ENCODE assay signal across 9 mouse cellular contexts in genomic region chr14:61316861-61317260, GRCm38 (mm10). TPM values are rescaled to one million over a fixed set of nuclear protein-coding genes. Genes with fewer than 3 reads are reported as not detected.
A peak's percentile ranks its signal among the peaks of the same experiment; 100 is the strongest.
DNase-seq lines count a peak whose midpoint lies in the region; ATAC-seq and TF ChIP-seq lines count a peak whose summit lies in the region.
"Had no signal": no experiment of that assay in that cellular context is flagged by ENCODE, and none has a peak within 500 bp of the region (broad histone marks: within the 10 kb centered on the region; RNA-seq: fewer than 3 reads in every experiment).

No protein-coding gene starts in this region.

- H3K4me1 ChIP-seq in bone marrow, adult 2 months (ENCODE audit: control insufficient read depth, insufficient read depth, low read length) = 0 out of 2 replicates have a peak, but pooled peaks cover 2% of the 10 kb centered on the region
- peaks cover 4% of the 10 kb centered on the region; the same call in 1 of the 2 replicates for H3K4me1 ChIP-seq in embryonic facial prominence, embryonic 13.5 days
- no peaks in the 10 kb centered on the region for H3K4me1 ChIP-seq in intestine, embryonic 16.5 days (ENCODE audit: control insufficient read depth, insufficient read depth, low read length)
- H3K4me1 ChIP-seq: heart, embryonic 13.5 days had no signal

- no peak overlapping the region for H3K9ac ChIP-seq in embryonic facial prominence, embryonic 13.5 days
- H3K9ac ChIP-seq in intestine, embryonic 16.5 days (ENCODE audit: low read depth, low read length) = no peak overlapping the region
- H3K9ac ChIP-seq: heart, embryonic 13.5 days had no signal

- no peaks in the 10 kb centered on the region for H3K36me3 ChIP-seq in embryonic facial prominence, embryonic 13.5 days
- H3K36me3 ChIP-seq in intestine, embryonic 16.5 days (ENCODE audit: control insufficient read depth, insufficient read depth, low read length) = no peaks in the 10 kb centered on the region
- H3K36me3 ChIP-seq: heart, embryonic 13.5 days had no signal

- H3K4me3 ChIP-seq in bone marrow, adult 2 months (replicated peaks; ENCODE audit: control insufficient read depth, low read depth, low read length) = no peak overlapping the region
- H3K4me3 ChIP-seq in embryonic facial prominence, embryonic 13.5 days = no peak overlapping the region
- no peak overlapping the region for H3K4me3 ChIP-seq in intestine, embryonic 16.5 days (ENCODE audit: low read length)
- H3K4me3 ChIP-seq: heart, embryonic 13.5 days had no signal

- intact Hi-C loops in left cerebral cortex, postnatal 14 days (cut with DNase I) = no loop called here

- H3K4me2 ChIP-seq in embryonic facial prominence, embryonic 13.5 days = no peak overlapping the region
- no peak overlapping the region for H3K4me2 ChIP-seq in intestine, embryonic 16.5 days (ENCODE audit: low read depth, low read length)
- H3K4me2 ChIP-seq: heart, embryonic 13.5 days had no signal

- TF ChIP-seq POLR2A in bone marrow, adult 2 months (IDR thresholded peaks at IDR 0.05; ENCODE audit: borderline replicate concordance, control insufficient read depth, low read depth, low read length) = no peak

- no peaks in the 10 kb centered on the region for H3K27me3 ChIP-seq in embryonic facial prominence, embryonic 13.5 days
- no peaks in the 10 kb centered on the region for H3K27me3 ChIP-seq in intestine, embryonic 16.5 days (replicated peaks; ENCODE audit: control insufficient read depth, insufficient read depth, low read length)
- H3K27me3 ChIP-seq: heart, embryonic 13.5 days had no signal

- WGBS in bone marrow, adult 2 months = 28% methylated on average over 4 of the region's 4 CpGs
- WGBS in embryonic facial prominence, embryonic 13.5 days = 24% methylated on average over 4 of the region's 4 CpGs
- 35% methylated on average over 4 of the region's 4 CpGs for WGBS in intestine, embryonic 16.5 days

- no peak overlapping the region for H3K27ac ChIP-seq in bone marrow, adult 2 months (ENCODE audit: control insufficient read depth, insufficient read depth, low read depth, low read length, poor library complexity)
- no peak overlapping the region for H3K27ac ChIP-seq in embryonic facial prominence, embryonic 13.5 days
- no peak overlapping the region for H3K27ac ChIP-seq in intestine, embryonic 16.5 days (ENCODE audit: low read length)
- H3K27ac ChIP-seq: heart, embryonic 13.5 days had no signal

- no peaks in the 10 kb centered on the region for H3K9me3 ChIP-seq in embryonic facial prominence, embryonic 13.5 days
- no peaks in the 10 kb centered on the region for H3K9me3 ChIP-seq in intestine, embryonic 16.5 days (ENCODE audit: control insufficient read depth, low read length)
- H3K9me3 ChIP-seq: heart, embryonic 13.5 days had no signal

- DNase-seq in urinary bladder, postnatal 14 days (ENCODE audit: low spot score) = peak; percentile 75
- no peak for DNase-seq in urinary bladder, adult 2 months (ENCODE audit: low spot score)
- DNase-seq in left cerebral cortex, postnatal 14 days (ENCODE audit: low spot score in 2 of 2) = peak; percentile 62 to 75
- DNase-seq in naive thymus-derived CD4-positive, alpha-beta T cell, adult 2 months (ENCODE audit: low read depth) = peak; percentile 68
- peak; percentile 73 for DNase-seq in thymus, postnatal 4 days

- peak; percentile 59 for TF ChIP-seq CTCF in bone marrow, adult 2 months (IDR thresholded peaks at IDR 0.05; ENCODE audit: control insufficient read depth, insufficient read depth, low read length)

- 0 out of 2 replicates have a peak, but pooled peaks have one; percentile 20 for ATAC-seq in embryonic facial prominence, embryonic 13.5 days (ENCODE audit: insufficient number of reproducible peaks, insufficient read depth, low FRiP score, low TSS enrichment, low read depth)
- ATAC-seq in intestine, embryonic 16.5 days = peak; percentile 34; the same call in 1 of the 2 replicates

RNA-seq across cellular contexts. Expression of gene Arl11, which starts 7.3 kb away (rescaled TPM):
- 2.6 and 2.7 TPM in 2 replicates for polyA plus RNA-seq in urinary bladder, adult 2 months (2012; rRNA removed)
- 1.8 and 9.2 TPM in 2 replicates for polyA plus RNA-seq in bone marrow, adult 2 months (2011; ENCODE audit: insufficient read depth, insufficient read length, low replicate concordance, missing spikeins)
- polyA plus RNA-seq in embryonic facial prominence, embryonic 13.5 days (2015; fragmentation: Nextera tagmentation; extraction: Ambion mirVana) = 0.65 and 0.69 TPM in 2 replicates
- 0.78 and 1.0 TPM in 2 replicates for polyA plus RNA-seq in intestine, embryonic 16.5 days (2015; fragmentation: Nextera tagmentation; extraction: Ambion mirVana)
- total RNA-seq in left cerebral cortex, postnatal 14 days (2021) = under 1 TPM; 0.70 to 0.82 TPM

RNA-seq across cellular contexts. Expression of gene Ebpl, which starts 43.4 kb away (rescaled TPM):
- 10.8 and 10.9 TPM in 2 replicates for polyA plus RNA-seq in urinary bladder, adult 2 months (2012; rRNA removed)
- 3.2 and 7.6 TPM in 2 replicates for polyA plus RNA-seq in bone marrow, adult 2 months (2011; ENCODE audit: insufficient read depth, insufficient read length, low replicate concordance, missing spikeins)
- polyA plus RNA-seq in embryonic facial prominence, embryonic 13.5 days (2015; fragmentation: Nextera tagmentation; extraction: Ambion mirVana) = 15.8 and 16.0 TPM in 2 replicates
- polyA plus RNA-seq in intestine, embryonic 16.5 days (2015; fragmentation: Nextera tagmentation; extraction: Ambion mirVana) = 8.1 and 8.2 TPM in 2 replicates
- total RNA-seq in left cerebral cortex, postnatal 14 days (2021) = 1 to 10 TPM; 4.3 to 4.5 TPM

RNA-seq across cellular contexts. Expression of gene Sgcg, which starts 58.6 kb away (rescaled TPM):
- polyA plus RNA-seq in urinary bladder, adult 2 months (2012; rRNA removed) = 3.7 and 5.2 TPM in 2 replicates
- not detected in 2 replicates for polyA plus RNA-seq in bone marrow, adult 2 months (2011; ENCODE audit: insufficient read depth, insufficient read length, low replicate concordance, missing spikeins)
- polyA plus RNA-seq in embryonic facial prominence, embryonic 13.5 days (2015; fragmentation: Nextera tagmentation; extraction: Ambion mirVana) = 0.98 and 1.3 TPM in 2 replicates
- 1.7 and 1.8 TPM in 2 replicates for polyA plus RNA-seq in intestine, embryonic 16.5 days (2015; fragmentation: Nextera tagmentation; extraction: Ambion mirVana)
- total RNA-seq in left cerebral cortex, postnatal 14 days (2021) = not detected
